In the genomic region with DNA sequence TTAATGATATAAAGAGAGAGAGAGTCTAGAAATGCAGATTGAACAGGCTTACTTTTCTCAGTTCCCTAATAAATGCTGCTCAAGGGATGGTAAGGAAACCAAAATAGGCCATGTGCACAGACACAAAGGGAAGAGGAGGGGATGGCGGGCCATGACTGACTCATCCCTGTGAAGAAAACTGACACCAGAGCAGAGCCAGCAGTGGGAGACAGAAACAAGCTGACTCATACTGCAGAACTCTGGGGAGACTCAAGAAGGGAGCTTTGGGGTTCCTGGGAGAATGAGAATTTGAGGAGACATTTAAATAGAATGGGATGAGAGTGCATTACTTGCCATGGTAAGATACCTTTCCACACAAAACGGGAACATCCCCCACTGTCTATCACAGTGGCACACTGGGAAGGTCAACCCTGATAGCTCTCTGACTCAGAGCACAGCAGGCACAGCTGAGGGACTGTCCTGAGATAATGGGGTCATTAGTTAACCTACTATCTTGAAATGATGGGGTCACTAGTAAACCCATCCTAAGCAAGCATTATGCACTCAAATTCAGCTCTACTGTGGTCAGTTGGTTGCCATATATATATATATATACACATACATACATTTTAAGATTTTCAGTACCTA, we compare ENCODE assay signal across 15 mouse cellular contexts. TPM values are rescaled to one million over a fixed set of nuclear protein-coding genes. Genes with fewer than 3 reads are reported as not detected.
DNase-seq lines count a peak whose midpoint lies in the region; ATAC-seq and TF ChIP-seq lines count a peak whose summit lies in the region.
"Had no signal": no experiment of that assay in that cellular context is flagged by ENCODE, and none has a peak within 500 bp of the region (broad histone marks: within the 10 kb centered on the region; RNA-seq: fewer than 3 reads in every experiment).

No protein-coding gene starts in this region.

- no peaks in the 10 kb centered on the region for H3K9me3 ChIP-seq in kidney, embryonic 15.5 days (replicated peaks)
- H3K9me3 ChIP-seq: heart, embryonic 15.5 days; limb, embryonic 13.5 days had no signal

- TF ChIP-seq POLR2A in myocyte (IDR thresholded peaks at IDR 0.05; ENCODE audit: insufficient read length, low read depth) = no peak

- H3K4me2 ChIP-seq in myocyte (ENCODE audit: low read depth) = peak overlapping the region; percentile 57
- H3K4me2 ChIP-seq in kidney, embryonic 15.5 days = no peak overlapping the region
- H3K4me2 ChIP-seq: heart, embryonic 15.5 days; limb, embryonic 13.5 days had no signal

- intact Hi-C loops in left cerebral cortex, postnatal 4 days (cut with DNase I) = no loop called here

- no peaks in the 10 kb centered on the region for H3K36me3 ChIP-seq in myocyte (ENCODE audit: control insufficient read depth, insufficient read depth)
- H3K36me3 ChIP-seq in kidney, embryonic 15.5 days = no peaks in the 10 kb centered on the region
- H3K36me3 ChIP-seq: heart, embryonic 15.5 days; limb, embryonic 13.5 days had no signal

- no peaks in the 10 kb centered on the region for H3K79me2 ChIP-seq in myocyte (ENCODE audit: control insufficient read depth, insufficient read depth)

- H3K27me3 ChIP-seq in myocyte (ENCODE audit: control insufficient read depth, insufficient read depth, insufficient read length) = no peaks in the 10 kb centered on the region
- no peaks in the 10 kb centered on the region for H3K27me3 ChIP-seq in kidney, embryonic 15.5 days
- H3K27me3 ChIP-seq: heart, embryonic 15.5 days; limb, embryonic 13.5 days had no signal

- no peak for ATAC-seq in kidney, embryonic 15.5 days (replicated peaks; ENCODE audit: low FRiP score)
- ATAC-seq: activated CD4-positive, CD25-positive, alpha-beta regulatory T cell, adult 4 months; hindbrain, embryonic 16.5 days had no signal

- 59% methylated on average over 2 of the region's 2 CpGs for WGBS in kidney, embryonic 15.5 days

- H3K9ac ChIP-seq in kidney, embryonic 15.5 days = no peak overlapping the region
- H3K9ac ChIP-seq: heart, embryonic 15.5 days; limb, embryonic 13.5 days had no signal

- DNase-seq in left cerebral cortex, adult 18-20 months (ENCODE audit: low spot score in 2 of 2) = peak; percentile 57 to 71
- DNase-seq in left cerebral cortex, postnatal 4 days = no peak
- DNase-seq in Muller cell, postnatal 12 days (ENCODE audit: inconsistent ontology term) = peak; percentile 87
- peak; percentile 7 for DNase-seq in fibroblast of lung, adult 2 months (ENCODE audit: low read depth)
- no peak for DNase-seq in spleen, postnatal 10 days (ENCODE audit: low spot score in 2 of 2)
- no peak for DNase-seq in thymus, postnatal 36 days
- DNase-seq: lung, adult 18-20 months had no signal

- H3K4me3 ChIP-seq in myocyte = no peak overlapping the region
- H3K4me3 ChIP-seq in kidney, embryonic 15.5 days (replicated peaks) = no peak overlapping the region
- H3K4me3 ChIP-seq: heart, embryonic 15.5 days; limb, embryonic 13.5 days had no signal

- H3K4me1 ChIP-seq in kidney, embryonic 15.5 days = 0 out of 2 replicates have a peak, but pooled peaks cover 2% of the 10 kb centered on the region
- H3K4me1 ChIP-seq: limb, embryonic 13.5 days had no signal

- H3K27ac ChIP-seq in kidney, embryonic 15.5 days = no peak overlapping the region
- H3K27ac ChIP-seq: heart, embryonic 15.5 days; limb, embryonic 13.5 days; stomach, postnatal 0 days had no signal

- no peak overlapping the region for H3ac ChIP-seq in myocyte (ENCODE audit: control insufficient read depth, insufficient read length)

TF ChIP-seq in myocyte, 11 proteins besides CTCF, POLR2A, EP300 and RAD21:
- no peak for TF ChIP-seq USF1 (IDR thresholded peaks at IDR 0.05; ENCODE audit: low read depth)
- no peak for TF ChIP-seq E2F4 (IDR thresholded peaks at IDR 0.05; ENCODE audit: insufficient read depth)
- no peak for TF ChIP-seq POLR2AphosphoS2 (IDR thresholded peaks at IDR 0.05; ENCODE audit: insufficient read length, low read depth)
- TF ChIP-seq TCF3 (IDR thresholded peaks at IDR 0.05; ENCODE audit: insufficient read length, low read depth) = no peak
- peak in 1 of 3 experiments; percentile 19 for TF ChIP-seq MYOG (IDR thresholded peaks at IDR 0.05; ENCODE audit: control insufficient read depth in 1 of 3, insufficient read depth in 1 of 3, insufficient read length in 2 of 3, low read depth in 2 of 3)
- TF ChIP-seq MYOD1 (IDR thresholded peaks at IDR 0.05; ENCODE audit: control insufficient read depth in 1 of 3, insufficient read length in 2 of 3, low read depth in 2 of 3) = peak in 2 of 3 experiments; percentile 47 to 76
- TF ChIP-seq MAX (IDR thresholded peaks at IDR 0.05; ENCODE audit: low read depth) = peak; percentile 23
- no peak for TF ChIP-seq SRF (IDR thresholded peaks at IDR 0.05; ENCODE audit: control insufficient read depth, insufficient read length, low read depth)
- TF ChIP-seq CEBPB (IDR thresholded peaks at IDR 0.05; ENCODE audit: insufficient read depth, poor library complexity, severe bottlenecking) = no peak

RNA-seq across cellular contexts. Expression of gene Ripply2, which starts 15.3 kb away (rescaled TPM):
- total RNA-seq in left cerebral cortex, adult 18-20 months (2021) = 1 to 10 TPM; 7.2 to 9.5 TPM
- 1 to 10 TPM; 5.4 to 6.1 TPM for total RNA-seq in left cerebral cortex, postnatal 4 days (2021)
- not detected for polyA plus RNA-seq in myocyte (2012; fragmentation: generic; extraction: Trizol)
- polyA plus RNA-seq in kidney, embryonic 15.5 days (2015; fragmentation: Nextera tagmentation; extraction: Ambion mirVana) = 2.0 TPM in 2 replicates
- total RNA-seq: gastrocnemius, postnatal 4 days had no signal
- polyA plus RNA-seq: activated CD4-positive, CD25-positive, alpha-beta regulatory T cell, adult 4 months; limb, embryonic 13.5 days had no signal

RNA-seq across cellular contexts. Expression of gene Cyb5r4, which starts 21.7 kb away (rescaled TPM):
- 10 to 100 TPM; 36.1 to 37.9 TPM for total RNA-seq in left cerebral cortex, adult 18-20 months (2021)
- 10 to 100 TPM; 32.6 to 35.7 TPM for total RNA-seq in left cerebral cortex, postnatal 4 days (2021)
- polyA plus RNA-seq in myocyte (2012; fragmentation: generic; extraction: Trizol) = 9.4 TPM
- 66.3 and 71.7 TPM in 2 replicates for polyA plus RNA-seq in kidney, embryonic 15.5 days (2015; fragmentation: Nextera tagmentation; extraction: Ambion mirVana)

Comparison
In these comparisons a context has a peak if more than half of its experiments do, and no peak if none do; other contexts are left out.
1. DNase-seq: peak in left cerebral cortex, adult 18-20 months (2 of 2), Muller cell, postnatal 12 days (single experiment) and fibroblast of lung, adult 2 months (single experiment); none in left cerebral cortex, postnatal 4 days (single experiment), spleen, postnatal 10 days (0 of 2) and thymus, postnatal 36 days (0 of 2).